Mouse (Mus musculus): ENCODE results near the gene Upp2. TPM values are rescaled to one million over a fixed set of nuclear protein-coding genes. Genes with fewer than 3 reads are reported as not detected.

Upp2 gene
- polyA plus RNA-seq, 1 experiment from 2014 or later, result 8.2 TPM

DNA sequence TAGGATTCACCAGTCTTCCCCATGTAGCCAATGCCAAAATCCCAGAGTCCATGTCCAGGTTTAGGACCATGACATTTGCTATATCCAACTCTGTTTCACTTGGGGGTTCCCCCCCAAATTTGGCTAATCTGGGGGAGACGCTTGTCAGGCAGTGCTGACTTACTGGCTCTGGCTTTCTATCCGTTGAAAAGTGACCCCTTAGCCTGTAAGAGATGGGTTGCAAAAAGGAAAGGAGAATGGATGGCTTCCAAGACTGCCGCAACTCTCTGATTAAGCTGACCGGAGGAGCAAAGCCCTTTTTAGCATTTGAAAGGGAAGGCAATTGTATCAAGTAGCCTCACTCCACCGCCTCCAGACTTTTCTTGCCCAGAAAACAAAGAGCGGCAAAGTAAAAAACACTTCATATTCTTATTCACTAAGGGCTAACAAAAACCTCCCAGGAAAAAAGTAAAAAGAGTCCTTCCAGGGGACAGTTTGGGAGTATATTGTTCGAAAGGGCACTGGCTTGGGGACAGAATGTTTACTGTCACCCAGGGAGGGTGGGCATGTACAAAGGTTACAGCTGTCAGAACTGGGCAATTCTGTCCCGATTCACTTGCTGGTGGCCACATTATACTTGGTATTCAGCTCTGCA lies 59.2 kb downstream of the Upp2 start:
- no peaks in the 10 kb centered on the region for H3K4me1 ChIP-seq
- H3K4me2 ChIP-seq, result no peak overlapping the region
- no peak overlapping the region for H3K4me3 ChIP-seq
- WGBS, result 44% methylated on average over 8 of the region's 8 CpGs
- no peaks in the 10 kb centered on the region for H3K27me3 ChIP-seq
- ATAC-seq (ENCODE audit: insufficient number of reproducible peaks, low FRiP score, low TSS enrichment, low read depth), result no peak
- H3K9me3 ChIP-seq, result no peaks in the 10 kb centered on the region
- H3K9ac ChIP-seq, result no peak overlapping the region
- H3K36me3 ChIP-seq, result no peaks in the 10 kb centered on the region
- no peak overlapping the region for H3K27ac ChIP-seq

DNA sequence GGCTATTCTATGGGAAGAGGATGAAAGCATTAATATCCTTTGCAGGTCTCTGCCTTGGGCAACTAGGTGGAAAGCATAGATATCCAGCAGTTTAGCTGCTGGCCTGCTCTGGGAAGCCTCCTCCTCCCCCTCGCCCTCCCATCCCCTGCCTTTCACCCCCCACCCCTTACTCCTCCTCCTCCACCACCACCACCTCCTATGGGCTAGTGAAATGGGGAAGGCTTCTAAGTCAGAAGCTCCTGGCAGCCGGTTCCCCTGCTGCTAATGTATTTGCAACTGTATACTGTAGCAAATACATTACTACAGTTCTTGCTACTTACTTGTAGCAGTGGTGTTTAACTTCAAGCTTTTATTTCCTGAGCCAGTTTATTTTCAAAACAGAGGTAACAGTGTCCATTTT lies 60.9 kb downstream of the Upp2 start:
- Histone ChIP-seq H3K9me3 (no peaks in the 10 kb centered on the region), H3K27me3 (no peaks in the 10 kb centered on the region), H3K36me3 (no peaks in the 10 kb centered on the region), H3K27ac (no peak overlapping the region), H3K9ac (no peak overlapping the region), H3K4me3 (no peak overlapping the region), H3K4me1 (no peaks in the 10 kb centered on the region), H3K4me2 (no peak overlapping the region)
- WGBS, result 25% methylated on average over 2 of the region's 2 CpGs
- ATAC-seq (ENCODE audit: insufficient number of reproducible peaks, low FRiP score, low TSS enrichment, low read depth), result no peak

DNA sequence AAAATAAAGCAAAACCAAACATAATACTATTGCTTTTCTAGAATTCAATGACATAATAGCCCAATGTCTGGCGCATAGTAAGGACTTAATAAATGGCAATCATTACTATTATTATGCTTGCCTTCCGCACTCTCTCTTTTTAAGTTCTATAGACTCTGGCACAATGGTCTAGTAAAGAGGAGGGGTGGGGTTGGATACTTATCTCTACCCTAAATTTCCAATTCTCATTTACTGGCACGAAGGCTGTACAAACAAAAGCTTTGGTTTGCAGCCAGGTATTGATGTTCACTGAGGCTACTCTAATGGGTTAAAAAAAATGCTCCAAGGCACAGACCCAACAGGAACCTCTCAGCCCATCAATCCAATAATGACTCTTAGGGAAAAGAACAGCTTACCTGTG lies 61.9 kb downstream of the Upp2 start:
- Histone ChIP-seq H3K27me3 (no peaks in the 10 kb centered on the region), H3K27ac (no peak overlapping the region), H3K4me2 (no peak overlapping the region), H3K9me3 (no peaks in the 10 kb centered on the region), H3K4me1 (no peaks in the 10 kb centered on the region), H3K9ac (no peak overlapping the region), H3K36me3 (no peaks in the 10 kb centered on the region), H3K4me3 (no peak overlapping the region)
- no peak for ATAC-seq (ENCODE audit: insufficient number of reproducible peaks, low FRiP score, low TSS enrichment, low read depth)
- 84% methylated on average over 3 of the region's 3 CpGs for WGBS

DNA sequence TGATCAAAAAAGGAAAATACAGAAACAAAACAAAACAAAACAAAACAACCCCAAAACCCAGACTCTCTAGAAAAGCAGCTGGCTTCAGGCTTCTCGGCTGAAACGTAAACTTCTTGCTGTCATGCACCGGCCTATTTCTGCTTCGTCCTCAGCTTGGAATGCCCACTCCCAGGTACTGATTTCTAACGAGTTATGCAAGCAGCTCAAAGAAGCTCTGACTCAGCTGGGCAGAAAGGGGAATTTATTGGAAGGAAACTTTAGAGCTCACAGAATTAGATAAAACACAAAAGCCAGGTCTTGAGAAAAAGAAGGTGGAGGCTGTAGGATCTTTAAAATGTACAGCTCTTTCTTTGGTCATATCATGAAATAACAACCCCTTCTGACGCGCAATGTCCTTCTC lies 62.3 kb downstream of the Upp2 start:
- Histone ChIP-seq H3K4me1 (no peaks in the 10 kb centered on the region), H3K36me3 (no peaks in the 10 kb centered on the region), H3K4me3 (no peak overlapping the region), H3K4me2 (no peak overlapping the region), H3K27ac (no peak overlapping the region), H3K9ac (no peak overlapping the region), H3K27me3 (no peaks in the 10 kb centered on the region), H3K9me3 (no peaks in the 10 kb centered on the region)
- 52% methylated on average over 7 of the region's 7 CpGs for WGBS
- ATAC-seq (ENCODE audit: insufficient number of reproducible peaks, low FRiP score, low TSS enrichment, low read depth), result no peak

DNA sequence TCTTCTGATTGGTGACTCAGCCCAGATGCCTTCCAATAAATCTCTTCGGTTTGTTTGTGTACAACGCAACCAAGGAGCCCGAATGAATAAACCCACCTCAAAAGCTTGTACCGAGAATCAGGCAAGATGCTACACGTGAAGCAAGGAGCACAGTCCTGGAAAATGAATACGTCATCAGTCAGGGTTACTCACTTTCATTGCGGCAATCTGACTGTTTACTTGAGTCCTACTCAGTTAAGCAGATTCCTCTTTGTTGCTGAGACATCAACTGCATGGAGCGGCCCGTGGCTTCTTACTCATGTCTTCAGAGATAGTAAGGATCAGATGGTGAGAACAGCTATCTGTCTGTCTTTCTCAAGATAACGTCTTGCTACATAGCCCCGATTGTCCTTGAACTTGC lies 66.7 kb downstream of the Upp2 start:
- WGBS, result 90% methylated on average over 11 of the region's 11 CpGs
- Histone ChIP-seq H3K36me3 (no peaks in the 10 kb centered on the region), H3K27me3 (no peaks in the 10 kb centered on the region), H3K4me3 (no peak overlapping the region), H3K4me2 (no peak overlapping the region), H3K27ac (no peak overlapping the region), H3K4me1 (no peaks in the 10 kb centered on the region), H3K9ac (no peak overlapping the region), H3K9me3 (no peaks in the 10 kb centered on the region)
- ATAC-seq (ENCODE audit: insufficient number of reproducible peaks, low FRiP score, low TSS enrichment, low read depth), result no peak

DNA sequence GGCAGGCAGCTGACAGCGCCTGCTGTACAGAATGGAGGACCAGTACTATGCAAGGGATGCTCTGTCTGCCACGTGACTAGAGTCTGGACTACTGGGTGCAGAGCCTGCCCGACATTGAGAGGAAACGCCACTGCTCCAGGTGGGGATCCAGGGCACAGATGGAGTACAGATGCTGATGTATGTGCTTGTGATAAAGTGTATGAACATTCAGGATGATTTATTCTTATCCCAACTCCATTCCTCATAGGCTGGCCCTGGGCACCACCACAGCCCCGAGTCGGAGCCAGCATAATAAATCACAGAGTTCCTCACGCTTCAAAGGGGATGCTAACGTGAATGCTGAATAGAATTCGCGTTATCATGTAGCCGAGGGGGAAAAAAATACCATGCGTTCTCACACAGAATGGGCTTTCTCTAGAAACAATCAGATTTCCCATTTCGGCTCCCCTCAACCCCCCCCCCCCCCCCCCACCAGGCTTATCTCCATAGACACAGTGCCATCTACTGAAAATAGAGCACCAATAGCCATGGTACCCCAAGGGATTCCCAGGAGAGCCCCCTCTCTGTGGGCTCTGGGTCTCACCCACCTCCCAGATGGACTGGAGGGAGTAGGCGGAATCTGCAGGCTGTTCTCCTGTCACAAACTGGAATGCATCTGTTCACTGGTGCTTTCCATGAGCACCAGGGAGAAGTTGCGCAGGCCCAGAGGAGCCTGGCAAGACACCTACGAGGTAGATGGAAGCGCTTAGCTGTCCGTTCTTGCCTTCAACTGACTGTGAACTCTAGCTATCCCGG lies 74.9 kb downstream of the Upp2 start:
- ATAC-seq (ENCODE audit: insufficient number of reproducible peaks, low FRiP score, low TSS enrichment, low read depth), result no peak
- no peak overlapping the region for H3K9ac ChIP-seq
- no peaks in the 10 kb centered on the region for H3K36me3 ChIP-seq
- no peak overlapping the region for H3K27ac ChIP-seq
- 67% methylated on average over 19 of the region's 19 CpGs for WGBS
- H3K4me1 ChIP-seq, result no peaks in the 10 kb centered on the region
- H3K4me2 ChIP-seq, result no peak overlapping the region
- no peaks in the 10 kb centered on the region for H3K27me3 ChIP-seq
- no peaks in the 10 kb centered on the region for H3K9me3 ChIP-seq
- no peak overlapping the region for H3K4me3 ChIP-seq

DNA sequence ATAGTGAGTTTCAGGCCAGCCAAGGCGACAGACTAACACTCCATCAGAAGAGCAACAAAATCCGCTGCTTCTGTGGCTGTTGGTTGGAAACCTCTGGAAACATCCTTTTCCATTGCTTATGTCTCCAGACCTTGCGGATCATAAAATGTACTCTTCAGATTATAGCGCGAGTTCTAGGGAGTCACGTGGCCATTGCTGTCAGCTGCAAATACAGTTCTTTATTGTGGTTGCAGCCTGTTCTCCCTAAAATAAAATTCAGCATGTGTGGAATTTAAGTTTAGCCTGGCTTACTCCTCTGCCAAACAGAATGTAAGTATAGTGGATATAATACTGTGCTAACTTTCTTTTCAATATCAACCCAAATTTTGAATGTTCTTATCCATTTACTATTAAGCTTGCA lies 78.6 kb downstream of the Upp2 start:
- ATAC-seq (ENCODE audit: insufficient number of reproducible peaks, low FRiP score, low TSS enrichment, low read depth), result no peak
- H3K27ac ChIP-seq, result no peak overlapping the region
- H3K36me3 ChIP-seq, result no peaks in the 10 kb centered on the region
- no peaks in the 10 kb centered on the region for H3K4me1 ChIP-seq
- no peak overlapping the region for H3K9ac ChIP-seq
- H3K27me3 ChIP-seq, result no peaks in the 10 kb centered on the region
- no peak overlapping the region for H3K4me3 ChIP-seq
- WGBS, result 85% methylated on average over 6 of the region's 6 CpGs
- H3K9me3 ChIP-seq, result no peaks in the 10 kb centered on the region
- H3K4me2 ChIP-seq, result no peak overlapping the region

DNA sequence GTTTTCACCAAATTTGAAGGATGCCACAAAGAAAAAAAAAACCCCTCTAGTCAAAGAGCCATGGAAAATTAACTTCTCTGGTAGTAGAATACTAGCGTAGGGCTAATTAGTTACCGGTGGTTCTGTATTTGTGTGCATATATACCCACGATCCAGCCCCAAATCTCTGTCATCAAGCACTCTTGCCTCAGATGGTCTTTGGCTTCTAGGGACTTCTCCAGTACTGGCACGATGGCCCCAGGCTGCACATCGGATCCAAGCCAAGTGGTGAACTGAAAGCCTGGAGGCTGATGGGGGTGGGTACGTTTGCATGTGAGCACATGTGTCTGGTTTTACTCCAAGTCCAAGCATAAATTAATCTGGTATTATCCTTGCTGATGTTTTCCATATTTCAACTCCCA lies 88.1 kb downstream of the Upp2 start:
- no peak for ATAC-seq (ENCODE audit: insufficient number of reproducible peaks, low FRiP score, low TSS enrichment, low read depth)
- WGBS, result 56% methylated on average over 6 of the region's 6 CpGs
- no peak overlapping the region for H3K4me3 ChIP-seq

DNA sequence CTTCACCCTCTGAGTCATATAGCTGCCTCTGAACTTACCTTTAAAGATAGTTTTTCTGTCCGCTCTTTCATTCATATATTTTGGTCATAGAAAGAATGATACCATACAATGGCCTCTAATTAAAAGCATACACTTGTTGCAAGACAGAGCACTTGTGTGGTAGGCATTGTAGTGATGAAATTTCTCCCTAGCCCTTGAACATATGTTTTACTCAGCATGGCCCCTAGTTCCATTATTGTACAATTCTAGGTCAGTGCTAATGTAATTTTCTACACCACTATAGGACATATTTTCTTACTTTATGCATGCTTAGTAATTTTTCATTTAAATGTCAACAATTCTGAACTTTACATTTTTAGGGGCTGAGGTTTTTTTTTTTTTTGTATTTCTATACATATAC lies 89.9 kb downstream of the Upp2 start:
- no peaks in the 10 kb centered on the region for H3K9me3 ChIP-seq
- no peak overlapping the region for H3K4me3 ChIP-seq
- no peaks in the 10 kb centered on the region for H3K36me3 ChIP-seq
- no peaks in the 10 kb centered on the region for H3K27me3 ChIP-seq
- 78% methylated on average over 1 of the region's 1 CpGs for whole genome bisulfite sequencing
- ATAC-seq (ENCODE audit: insufficient number of reproducible peaks, low FRiP score, low TSS enrichment, low read depth), result no peak
- no peak overlapping the region for H3K27ac ChIP-seq
- H3K4me2 ChIP-seq, result no peak overlapping the region
- H3K4me1 ChIP-seq, result no peaks in the 10 kb centered on the region
- H3K9ac ChIP-seq, result no peak overlapping the region

More for the DNA sequence above, 88.1 kb downstream of the Upp2 start:
- H3K9ac ChIP-seq, result no peak overlapping the region
- H3K9me3 ChIP-seq, result no peaks in the 10 kb centered on the region
- H3K4me2 ChIP-seq, result no peak overlapping the region
- no peaks in the 10 kb centered on the region for H3K36me3 ChIP-seq
- no peak overlapping the region for H3K27ac ChIP-seq
- H3K27me3 ChIP-seq, result no peaks in the 10 kb centered on the region
- no peaks in the 10 kb centered on the region for H3K4me1 ChIP-seq

DNA sequence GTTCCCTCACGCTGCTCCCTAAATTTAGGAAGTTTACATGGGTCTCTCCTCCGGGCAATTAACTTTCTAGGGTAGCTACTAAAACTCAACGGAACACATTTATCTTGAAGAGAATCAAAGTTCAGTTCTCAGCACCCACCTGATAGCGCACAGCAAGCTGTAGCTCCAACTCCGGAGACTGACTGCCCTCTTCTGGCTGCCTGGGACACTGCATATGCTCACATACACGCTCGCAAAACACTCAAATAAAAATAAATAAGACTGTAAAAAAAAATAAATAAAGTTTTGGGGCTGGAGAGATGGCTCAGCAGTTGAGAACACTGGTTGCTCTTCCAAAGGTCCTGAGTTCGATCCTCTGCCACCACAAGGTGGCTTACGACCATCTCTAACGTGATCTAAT lies 90.8 kb downstream of the Upp2 start:
- Histone ChIP-seq H3K9me3 (no peaks in the 10 kb centered on the region), H3K27ac (no peak overlapping the region), H3K36me3 (no peaks in the 10 kb centered on the region), H3K4me3 (no peak overlapping the region), H3K27me3 (no peaks in the 10 kb centered on the region), H3K4me1 (no peaks in the 10 kb centered on the region), H3K4me2 (no peak overlapping the region), H3K9ac (no peak overlapping the region)
- 91% methylated on average over 10 of the region's 10 CpGs for WGBS
- ATAC-seq (ENCODE audit: insufficient number of reproducible peaks, low FRiP score, low TSS enrichment, low read depth), result no peak

DNA sequence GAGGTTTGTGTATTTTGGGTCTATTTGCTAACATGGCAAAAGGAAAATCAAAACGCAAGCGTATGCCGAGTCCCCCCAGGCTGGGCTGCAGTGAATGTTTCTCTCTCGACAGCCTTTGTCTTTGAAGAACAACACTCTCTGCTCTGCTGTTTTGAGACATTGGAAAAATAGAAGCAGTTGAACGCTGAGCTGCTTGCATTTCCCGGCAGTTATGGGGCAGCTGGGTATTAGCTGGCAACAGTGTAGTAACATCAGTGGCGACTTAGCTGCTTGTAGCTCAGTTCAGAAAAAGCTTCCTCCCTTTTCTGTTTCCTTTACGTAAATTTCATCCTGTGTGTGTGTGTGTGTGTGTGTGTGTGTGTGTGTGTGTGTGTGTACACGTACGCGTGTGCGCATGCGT lies 93.5 kb downstream of the Upp2 start:
- Histone ChIP-seq H3K4me1 (no peaks in the 10 kb centered on the region), H3K9ac (no peak overlapping the region), H3K27me3 (no peaks in the 10 kb centered on the region), H3K4me3 (no peak overlapping the region), H3K27ac (no peak overlapping the region; the same call in 1 of the 2 replicates), H3K36me3 (no peaks in the 10 kb centered on the region), H3K4me2 (0 out of 2 replicates have a peak overlapping the region, but pooled peaks have one; percentile 3), H3K9me3 (no peaks in the 10 kb centered on the region)
- ATAC-seq (ENCODE audit: insufficient number of reproducible peaks, low FRiP score, low TSS enrichment, low read depth), result no peak
- WGBS, result 54% methylated on average over 13 of the region's 13 CpGs

DNA sequence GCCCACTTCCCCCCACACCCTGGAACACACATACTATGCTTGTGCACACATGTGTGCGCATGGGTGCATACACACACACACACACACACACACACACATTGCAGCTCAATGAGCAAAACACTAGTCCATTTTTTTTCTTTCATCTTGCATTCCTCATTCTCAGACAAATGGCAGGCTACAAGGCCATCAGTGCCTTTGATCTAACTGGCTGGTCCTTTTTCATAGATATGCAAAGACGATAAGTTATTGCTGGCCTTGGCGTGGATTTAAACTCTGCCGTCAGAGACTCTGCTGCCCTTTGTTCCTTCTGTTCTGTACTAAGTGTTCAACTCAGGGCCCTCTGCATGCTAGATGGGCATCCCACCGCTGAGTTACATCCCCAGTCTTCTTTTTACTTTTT lies 94.0 kb downstream of the Upp2 start:
- H3K27me3 ChIP-seq, result no peaks in the 10 kb centered on the region
- no peak for ATAC-seq (ENCODE audit: insufficient number of reproducible peaks, low FRiP score, low TSS enrichment, low read depth)
- no peak overlapping the region for H3K4me3 ChIP-seq
- no peaks in the 10 kb centered on the region for H3K4me1 ChIP-seq
- no peaks in the 10 kb centered on the region for H3K9me3 ChIP-seq
- H3K9ac ChIP-seq, result no peak overlapping the region
- 75% methylated on average over 5 of the region's 5 CpGs for WGBS
- no peaks in the 10 kb centered on the region for H3K36me3 ChIP-seq
- H3K4me2 ChIP-seq, result no peak overlapping the region
- no peak overlapping the region for H3K27ac ChIP-seq

All from limb, embryonic 15.5 days (tissue).